Mouse (Mus musculus): Measurements from ENCODE around the gene Pnmt. TPM values are rescaled to one million over a fixed set of nuclear protein-coding genes. Genes with fewer than 3 reads are reported as not detected.

Pnmt gene
- not detected for total RNA-seq (2023)

DNA sequence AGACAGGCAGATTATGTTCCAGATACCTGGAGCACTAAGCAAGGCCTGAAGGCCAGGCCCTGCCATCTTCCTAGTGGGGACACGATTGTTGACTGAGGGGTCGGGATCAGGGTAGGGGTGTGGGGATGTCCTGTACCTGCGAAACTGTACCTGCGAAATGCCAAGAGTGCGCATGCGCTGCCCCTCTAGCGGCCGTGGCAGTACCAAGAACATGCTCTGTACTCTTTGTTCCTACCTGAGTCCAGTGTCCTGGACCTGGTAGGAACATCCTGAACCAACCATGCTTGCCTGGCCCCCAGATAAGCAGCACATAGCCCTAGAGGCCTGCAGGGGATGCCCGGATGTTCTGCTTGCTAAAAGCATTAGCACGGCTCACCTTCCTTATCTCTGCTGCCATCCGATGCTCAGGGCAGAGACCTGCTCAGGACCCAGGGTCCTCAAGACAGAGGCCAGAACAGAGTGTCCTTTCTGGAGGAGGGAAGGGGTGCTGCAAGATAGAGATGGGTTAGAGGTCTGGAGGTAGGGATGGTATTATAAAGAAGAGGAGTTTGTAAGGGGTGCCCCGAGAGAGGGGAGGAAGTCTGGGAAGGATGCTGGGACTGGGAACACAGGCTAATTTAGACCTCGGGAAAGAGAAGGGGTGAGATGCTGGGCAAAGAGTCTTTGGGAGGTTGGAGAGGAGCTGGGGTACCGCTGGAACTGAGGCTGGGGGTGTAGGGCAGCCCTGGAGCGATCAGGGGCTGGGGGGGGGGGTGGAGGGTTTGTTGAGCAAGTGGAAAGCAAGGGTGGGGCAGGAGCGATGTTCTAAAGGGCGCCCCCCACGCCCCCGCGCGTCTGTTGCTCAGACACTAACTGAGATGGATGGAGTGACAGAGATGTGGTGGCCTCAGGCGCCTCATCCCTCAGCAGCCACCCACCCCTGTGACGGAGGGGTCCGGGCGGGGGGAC, at the start of gene Pnmt:
Gene Pnmt, plus strand, starts transcription at position 813 of the 948 bp plus-strand sequence.

DNA sequence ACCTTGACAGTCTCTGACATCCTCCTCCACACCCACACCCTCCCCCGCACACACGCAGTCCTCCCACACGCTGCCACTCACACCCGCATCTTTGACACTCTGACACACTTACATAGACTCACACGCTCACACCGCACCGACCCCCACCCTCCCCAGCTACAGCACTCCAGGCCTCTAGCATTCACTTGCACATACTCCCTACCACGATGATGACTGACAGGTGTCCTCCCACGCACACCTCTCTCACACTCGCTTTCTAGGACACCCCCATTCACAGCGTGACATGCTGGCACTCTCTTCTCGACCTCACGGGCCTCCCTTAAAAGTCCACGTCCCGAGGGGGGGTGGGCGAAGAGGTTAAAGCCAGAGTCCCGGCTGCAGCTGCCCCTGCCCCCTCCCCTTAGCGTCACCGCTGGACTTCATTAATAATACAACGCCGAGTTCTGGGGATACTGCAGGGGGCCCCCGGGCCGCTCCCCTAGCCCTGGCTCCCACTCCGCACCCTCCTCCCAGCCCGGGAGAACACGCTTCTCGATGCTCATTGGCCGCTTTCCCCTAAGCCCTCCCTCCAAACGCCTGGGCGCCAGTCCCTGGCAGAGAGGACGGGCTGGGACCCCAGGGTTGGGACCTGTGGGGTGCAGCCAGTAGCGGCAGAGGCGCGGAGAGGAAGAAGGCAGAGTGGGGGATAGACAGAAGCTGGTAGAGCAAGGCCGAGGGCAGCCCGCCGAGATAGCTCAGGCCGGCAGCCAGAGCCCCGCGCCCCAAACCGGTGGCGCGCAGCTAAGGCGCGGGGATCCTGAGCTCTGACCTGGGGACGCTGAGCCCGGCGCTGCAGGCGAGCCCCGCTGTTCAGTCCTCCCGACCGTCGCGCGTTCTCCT, 37.9 kb upstream of the Pnmt start, which contains the start of gene Ppp1r1b:
Gene Ppp1r1b, plus strand, starts transcription at position 322 of the 879 bp plus-strand sequence.

DNA sequence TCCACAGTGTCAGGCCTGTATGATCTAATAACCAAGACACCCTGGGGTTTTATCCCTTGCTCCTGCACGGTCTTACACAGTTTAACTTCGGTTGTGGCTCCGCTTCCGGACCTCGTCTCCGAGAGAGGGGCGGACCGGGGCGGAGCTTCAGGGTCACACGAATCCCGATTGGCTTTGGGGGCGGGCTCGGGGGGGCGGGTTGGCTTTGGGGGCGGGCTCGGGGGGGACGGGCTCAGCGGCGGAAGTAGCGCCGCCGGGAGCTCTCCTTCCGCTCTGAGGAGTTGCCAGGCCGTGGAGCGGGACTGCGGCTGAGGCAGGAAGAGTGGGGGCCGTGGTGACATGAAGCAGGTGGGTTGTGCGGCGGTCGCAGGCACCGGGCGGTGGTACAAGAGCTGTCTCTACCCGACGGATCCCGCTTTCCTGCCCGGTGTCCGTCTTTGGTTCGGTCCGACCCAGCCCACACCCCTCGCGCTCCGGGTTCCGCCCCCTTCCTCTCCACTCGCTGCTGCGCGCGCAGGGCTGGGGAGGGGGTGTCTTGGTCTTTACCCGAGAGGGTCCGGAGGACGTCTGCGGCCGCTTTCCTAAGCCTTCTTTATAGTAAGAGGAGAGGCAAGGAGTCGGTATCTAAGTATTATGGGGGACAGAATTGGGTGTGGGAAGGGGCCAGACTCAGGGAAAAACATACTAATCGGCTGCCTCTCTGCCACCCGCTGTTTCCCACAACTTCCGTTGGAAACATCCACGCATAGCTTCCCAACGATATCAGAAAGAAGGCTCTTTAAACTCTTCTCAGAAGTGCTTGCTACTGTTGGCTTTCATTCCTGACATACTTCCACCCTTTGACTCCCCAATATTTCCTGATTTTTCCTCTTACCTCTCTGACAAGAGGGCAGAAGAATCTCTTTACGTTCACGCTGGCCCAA, 27.8 kb upstream of the Pnmt start, which contains the start of gene Stard3:
Gene Stard3, plus strand, starts transcription at position 208 of the 923 bp plus-strand sequence.

DNA sequence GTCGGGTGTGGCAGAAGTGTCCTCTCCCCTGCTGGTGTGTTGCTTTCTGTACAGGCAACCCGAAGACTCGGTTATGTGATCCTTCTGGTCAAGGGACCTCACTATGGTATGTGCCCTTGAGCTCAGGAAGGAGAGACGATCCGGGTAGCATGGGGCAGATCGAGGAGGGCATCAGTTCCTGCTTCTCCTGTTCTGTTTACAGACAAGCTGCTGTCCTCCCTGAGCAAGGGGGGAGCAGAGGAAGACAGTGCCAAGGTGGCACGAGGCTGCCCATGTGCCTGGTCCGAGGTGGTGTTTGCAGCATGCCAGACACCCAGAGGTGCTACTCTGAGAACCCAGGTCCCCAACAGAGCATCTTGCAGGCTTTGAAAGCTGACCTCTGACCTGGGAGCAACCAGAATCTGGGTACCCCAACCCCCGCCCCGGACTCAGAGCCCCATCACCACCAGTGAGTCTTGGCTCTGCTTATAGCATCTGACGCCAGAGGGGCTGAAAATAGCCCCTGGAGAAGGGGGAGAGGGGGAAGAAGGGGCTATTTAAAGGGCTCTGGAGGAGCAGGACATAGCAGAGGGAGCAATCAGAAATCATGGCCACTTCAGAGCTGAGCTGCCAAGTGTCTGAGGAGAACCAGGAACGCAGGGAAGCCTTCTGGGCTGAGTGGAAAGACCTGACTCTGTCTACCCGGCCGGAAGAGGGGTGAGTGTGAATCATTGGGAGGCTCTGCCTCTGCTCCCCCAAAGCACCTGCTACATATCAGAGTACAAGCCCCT, 2.8 kb upstream of the Pnmt start, which contains the start of gene Tcap:
Gene Tcap, plus strand, starts transcription at position 551 of the 770 bp plus-strand sequence.

DNA sequence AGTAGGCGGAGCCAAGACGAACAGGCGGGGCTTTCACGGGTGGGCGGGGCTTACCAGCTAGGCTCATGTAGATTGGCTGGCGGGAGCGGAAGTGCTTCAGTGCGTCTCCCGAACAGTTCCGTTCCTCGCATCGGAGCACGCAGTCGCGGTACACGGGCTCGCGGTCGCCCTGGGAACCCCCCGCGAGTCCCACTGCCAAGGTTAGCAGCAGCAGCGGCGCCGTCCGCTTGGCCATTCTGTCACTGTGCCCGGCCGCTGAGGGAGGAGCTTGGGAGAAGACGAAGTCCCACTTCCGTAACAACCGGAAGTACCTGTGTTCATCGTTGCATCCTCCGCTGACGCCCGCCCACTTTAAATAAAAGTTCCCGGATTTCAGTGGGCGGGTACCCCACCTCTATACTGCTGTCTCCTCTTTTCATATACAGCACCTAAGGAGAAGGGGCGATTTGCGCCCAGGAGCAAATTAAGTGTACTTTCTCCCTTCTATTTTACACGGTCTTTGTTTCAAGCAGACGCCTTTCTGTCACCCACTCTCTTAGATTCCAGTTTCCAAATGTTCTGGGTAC, 14.0 kb downstream of the Pnmt start, which contains the start of gene Pgap3:
Gene Pgap3, minus strand, starts transcription at position 330 of the 566 bp plus-strand sequence.

DNA sequence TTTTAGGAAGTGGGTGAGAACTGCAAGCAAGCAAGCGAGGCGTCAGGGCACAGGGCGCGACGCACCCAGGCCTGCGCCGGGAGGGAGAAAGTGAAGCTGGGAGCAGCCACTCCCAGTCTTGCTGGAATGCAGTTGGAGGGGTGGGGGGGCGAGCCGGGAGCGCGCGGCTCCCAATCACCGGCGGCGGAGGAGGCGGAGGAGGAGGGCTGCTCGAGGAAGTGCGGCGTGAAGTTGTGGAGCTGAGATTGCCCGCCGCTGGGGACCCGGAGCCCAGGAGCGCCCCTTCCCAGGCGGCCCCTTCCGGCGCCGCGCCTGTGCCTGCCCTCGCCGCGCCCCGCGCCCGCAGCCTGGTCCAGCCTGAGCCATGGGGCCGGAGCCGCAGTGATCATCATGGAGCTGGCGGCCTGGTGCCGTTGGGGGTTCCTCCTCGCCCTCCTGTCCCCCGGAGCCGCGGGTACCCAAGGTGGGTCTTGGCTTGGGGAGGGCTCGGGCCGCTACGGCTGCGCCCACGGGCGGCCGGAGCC, 26.1 kb downstream of the Pnmt start, which contains the start of gene Erbb2:
Gene Erbb2, plus strand, starts transcription at position 198 of the 524 bp plus-strand sequence.

Other genes starting within 250 kb of the Pnmt start
- 10 to 100 TPM; 25.3 to 28.0 TPM for gene Fbxl20, start 236.0 kb upstream of the Pnmt start, total RNA-seq (2023)
- gene Med1, start 193.2 kb upstream of the Pnmt start, total RNA-seq (2023): 10 to 100 TPM; 34.2 to 40.5 TPM
- 10 to 100 TPM; 69.7 to 77.0 TPM for gene Cdk12, start 183.4 kb upstream of the Pnmt start, total RNA-seq (2023)
- gene Neurod2, start 56.8 kb upstream of the Pnmt start, total RNA-seq (2023): not detected
- not detected for gene Ppp1r1b, start 38.0 kb upstream of the Pnmt start, total RNA-seq (2023)
- gene Stard3, start 28.1 kb upstream of the Pnmt start, total RNA-seq (2023): 10 to 100 TPM; 50.6 to 53.9 TPM
- under 1 TPM in 1 of 2 experiments, not detected in 1; 0.50 TPM for gene Tcap, start 2.6 kb upstream of the Pnmt start, total RNA-seq (2023)
- gene Pgap3, start 14.0 kb downstream of the Pnmt start, total RNA-seq (2023): 1 to 10 TPM; 2.3 to 3.6 TPM
- gene Erbb2, start 26.0 kb downstream of the Pnmt start, total RNA-seq (2023): under 1 TPM in 1 of 2 experiments, not detected in 1; 0.13 TPM
- gene Mien1, start 52.5 kb downstream of the Pnmt start, total RNA-seq (2023): 10 to 100 TPM; 36.4 to 39.4 TPM
- not detected for gene Grb7, start 59.9 kb downstream of the Pnmt start, total RNA-seq (2023)
- 1 to 10 TPM; 3.0 to 3.1 TPM for gene Ikzf3, start 159.6 kb downstream of the Pnmt start, total RNA-seq (2023)
- under 1 TPM in 1 of 2 experiments, not detected in 1; 0.33 TPM for gene Zpbp2, start 164.6 kb downstream of the Pnmt start, total RNA-seq (2023)
- gene Ormdl3, start 200.9 kb downstream of the Pnmt start, total RNA-seq (2023): 10 to 100 TPM in 1 of 2 experiments, 1 to 10 TPM in 1; 8.6 to 11.0 TPM
- not detected for gene Lrrc3c, start 211.8 kb downstream of the Pnmt start, total RNA-seq (2023)
- 10 to 100 TPM; 19.7 to 20.5 TPM for gene Gm12355, start 239.2 kb downstream of the Pnmt start, total RNA-seq (2023)
- under 1 TPM in 1 of 2 experiments, not detected in 1; 0.57 TPM for gene Gsdma3, start 239.9 kb downstream of the Pnmt start, total RNA-seq (2023)

Measured in neutrophil, adult 83 days (primary cell).